Mouse (Mus musculus) macrophage (primary cell): ENCODE results near the gene Gm37240. TPM values are rescaled to one million over a fixed set of nuclear protein-coding genes. Genes with fewer than 3 reads are reported as not detected.

Experiments used
- H3K27ac ChIP-seq: fragments of 350-480 bp; formaldehyde crosslinking; 2 replicates; pipeline ENCODE4 v1.9.0; 2021
- H3K36me3 ChIP-seq: fragments of 350-480 bp; formaldehyde crosslinking; 2 replicates; pipeline ENCODE4 v1.9.0; 2021; ENCODE audit errors: inconsistent target
- H3K4me3 ChIP-seq: fragments of 350-480 bp; formaldehyde crosslinking; 2 replicates; pipeline ENCODE4 v1.9.0; 2021; ENCODE audit errors: inconsistent target
- H3K79me2 ChIP-seq: fragments of 350-480 bp; formaldehyde crosslinking; 2 replicates; pipeline ENCODE4 v1.9.0; 2021; ENCODE audit errors: inconsistent target
- WGBS: methylation state at CpG from one replicate; pipeline ENCODE4 v1.1.7; 2026; ENCODE audit warnings: inconsistent platforms; ENCODE audit not compliant: missing documents; 5-methylcytosine and 5-hydroxymethylcytosine counted together
- polyA plus RNA-seq: library from polyadenylated mRNA; stranded (reverse); fragments of 250-400 nt; gene quantifications from 3 replicates; pipeline ENCODE4 v1.2.4, GENCODE M21; 2018; ENCODE audit warnings: inconsistent platforms

The Gm37240 gene
- polyA plus RNA-seq, 1 experiment from 2014 or later, result not detected

DNA sequence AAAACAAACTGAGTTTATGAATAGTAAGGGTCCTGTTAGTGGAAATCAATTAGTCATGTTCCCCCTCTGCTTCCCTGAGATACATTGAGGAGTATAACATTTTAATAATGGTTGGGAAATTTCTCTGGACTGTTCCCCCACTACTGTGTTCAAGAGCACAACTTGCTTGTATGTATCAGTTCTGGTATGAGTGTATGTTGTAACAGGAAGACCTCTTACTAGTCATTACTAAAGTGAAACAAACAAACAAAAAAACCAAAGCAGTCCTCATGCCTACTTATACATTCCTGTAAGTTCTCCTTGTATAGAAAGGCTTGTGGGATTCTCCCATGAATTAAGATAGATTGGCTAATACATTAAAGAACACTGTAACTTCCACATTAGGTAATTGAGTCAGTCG is 940.9 kb downstream of the Gm37240 start:
- peaks cover 86% of the 10 kb centered on the region for H3K79me2 ChIP-seq
- 95% methylated on average over 1 of the region's 1 CpGs for WGBS
- H3K27ac ChIP-seq, result no peak overlapping the region
- H3K4me3 ChIP-seq, result no peak overlapping the region
- no peaks in the 10 kb centered on the region for H3K36me3 ChIP-seq

DNA sequence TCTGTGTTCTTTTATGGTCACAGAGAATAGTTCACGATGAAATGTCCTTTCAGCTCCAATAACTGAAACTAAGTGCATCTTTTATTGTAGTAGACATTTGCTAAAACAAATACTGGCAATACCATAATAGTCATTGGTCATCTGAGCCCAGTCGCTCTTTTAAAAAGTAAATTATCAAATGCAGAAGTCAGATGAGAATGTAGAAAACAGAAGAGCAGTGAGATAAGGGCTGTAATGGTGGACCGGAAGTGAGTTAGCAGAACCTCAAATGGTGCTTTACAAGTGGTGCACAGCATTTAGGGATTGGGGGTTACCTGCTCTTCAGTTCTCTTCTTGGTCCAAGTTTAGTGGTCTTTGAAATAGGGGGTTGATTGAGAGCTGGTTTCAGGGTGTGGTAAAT is 942.4 kb downstream of the Gm37240 start:
- peaks cover 86% of the 10 kb centered on the region for H3K79me2 ChIP-seq
- H3K4me3 ChIP-seq, result no peak overlapping the region
- no peak overlapping the region for H3K27ac ChIP-seq
- no peaks in the 10 kb centered on the region for H3K36me3 ChIP-seq
- WGBS, result 27% methylated on average over 3 of the region's 3 CpGs

DNA sequence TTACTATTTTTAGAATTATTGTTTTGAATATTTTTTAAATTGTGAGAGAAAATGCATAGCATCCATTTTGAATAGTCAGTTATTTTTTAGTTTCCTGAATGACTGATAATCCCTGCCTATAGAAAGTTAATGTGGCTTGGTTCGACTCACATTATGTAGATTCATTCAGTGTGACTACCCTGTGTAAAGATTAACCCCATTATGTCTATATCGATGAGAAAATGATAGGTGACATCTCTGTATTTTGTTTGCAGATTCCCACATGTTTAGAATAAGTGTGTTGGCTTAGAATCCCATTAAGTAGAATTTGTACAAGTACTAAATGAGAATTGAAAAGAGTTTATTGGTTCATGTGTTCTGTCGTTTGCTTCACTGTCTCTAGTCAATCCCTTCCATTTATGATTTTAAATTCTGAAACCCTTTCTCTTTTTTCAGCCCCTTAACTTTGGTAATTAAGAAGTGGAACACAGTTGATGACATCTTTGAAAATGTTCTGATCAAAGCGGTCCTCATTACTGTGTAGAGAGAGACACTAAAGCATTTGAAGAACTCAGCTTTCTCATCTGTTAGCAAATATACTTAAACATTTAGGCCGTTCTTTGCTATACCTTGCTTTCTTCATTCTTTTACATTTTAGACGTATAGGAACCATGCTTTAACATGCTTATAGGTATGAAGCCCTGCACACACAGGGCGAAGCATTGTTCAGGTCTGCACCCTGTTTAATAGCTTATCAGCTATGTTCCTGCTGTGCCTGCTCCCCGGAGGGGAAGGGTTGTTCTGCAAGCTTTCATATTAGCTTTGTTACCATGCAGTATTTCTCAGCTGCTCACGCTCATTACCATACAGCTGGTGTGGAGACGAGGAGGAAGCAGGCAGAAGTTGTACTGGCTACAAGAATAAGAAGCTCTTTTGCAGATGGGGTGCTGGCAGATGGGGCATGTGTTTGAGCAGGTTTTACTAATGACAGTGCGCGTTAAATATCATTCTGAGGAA is 949.7 kb downstream of the Gm37240 start:
- Histone ChIP-seq H3K36me3 (no peaks in the 10 kb centered on the region), H3K79me2 (peaks cover 62% of the 10 kb centered on the region; the same call in 1 of the 2 replicates), H3K4me3 (no peak overlapping the region), H3K27ac (no peak overlapping the region)
- WGBS, result 70% methylated on average over 12 of the region's 12 CpGs

DNA sequence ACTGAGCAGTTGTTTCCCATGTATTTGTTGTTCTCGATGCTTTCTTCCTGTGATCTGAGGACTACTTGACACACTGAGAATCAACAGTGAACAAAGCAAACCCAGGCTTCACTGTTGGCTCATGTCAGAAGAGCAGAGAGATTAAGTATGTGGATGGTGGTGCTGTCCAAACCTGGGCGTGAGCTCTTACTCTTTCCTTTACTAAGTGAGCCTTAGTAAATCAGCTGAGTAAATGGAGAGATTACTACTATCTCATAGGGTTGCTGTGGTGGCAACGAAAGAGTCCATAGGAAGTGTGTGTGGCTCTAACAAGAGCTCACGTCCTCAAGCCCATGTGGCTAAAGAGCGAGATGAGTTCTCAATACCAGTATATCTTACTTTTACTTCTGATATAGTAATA is 950.4 kb downstream of the Gm37240 start:
- Histone ChIP-seq H3K79me2 (peaks cover 65% of the 10 kb centered on the region; the same call in 1 of the 2 replicates), H3K27ac (no peak overlapping the region)
- 89% methylated on average over 5 of the region's 5 CpGs for WGBS

DNA sequence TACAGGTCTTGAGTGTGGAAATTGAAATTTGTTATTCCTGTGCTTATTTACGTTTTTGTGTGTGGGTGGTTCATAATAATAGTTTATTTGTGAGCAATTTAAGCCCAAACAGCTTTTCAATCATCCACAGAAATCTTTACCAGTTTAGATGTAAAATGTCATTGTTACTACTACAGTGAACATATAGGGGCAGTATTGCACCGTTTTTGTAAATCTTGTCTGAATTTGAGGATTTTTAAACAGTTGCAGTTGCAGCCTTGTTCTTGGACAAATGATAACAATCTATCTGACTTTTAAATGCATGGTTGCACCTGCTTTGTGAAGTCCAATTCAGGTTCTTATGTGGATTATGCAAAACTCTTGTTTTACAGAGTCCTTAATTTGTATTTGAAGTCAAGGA is 951.1 kb downstream of the Gm37240 start:
- Histone ChIP-seq H3K4me3 (no peak overlapping the region), H3K79me2 (peaks cover 66% of the 10 kb centered on the region; the same call in 1 of the 2 replicates), H3K36me3 (no peaks in the 10 kb centered on the region), H3K27ac (no peak overlapping the region)
- WGBS, result 41% methylated on average over 2 of the region's 2 CpGs

More for the DNA sequence above, 950.4 kb downstream of the Gm37240 start:
- no peak overlapping the region for H3K4me3 ChIP-seq
- H3K36me3 ChIP-seq, result no peaks in the 10 kb centered on the region

DNA sequence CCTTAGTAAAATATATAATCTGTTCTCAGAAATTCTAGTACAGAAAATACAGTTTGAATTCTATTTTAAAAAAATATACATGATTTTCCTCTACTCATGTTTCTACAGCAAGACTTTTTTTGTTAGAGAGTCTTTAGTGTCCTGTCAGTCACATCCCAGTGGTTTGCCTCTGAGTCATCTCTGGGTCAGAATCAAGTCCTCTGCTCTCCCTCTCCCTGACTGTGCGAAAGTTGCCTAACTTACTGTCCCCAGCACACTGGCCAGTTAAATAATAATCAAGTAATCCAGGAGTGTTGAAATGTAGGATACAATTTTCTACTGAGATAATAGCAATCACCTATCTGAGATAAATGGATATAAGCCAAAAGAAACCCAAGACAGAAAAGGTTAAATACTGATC is 951.6 kb downstream of the Gm37240 start:
- H3K36me3 ChIP-seq, result no peaks in the 10 kb centered on the region
- no peak overlapping the region for H3K4me3 ChIP-seq
- WGBS, result 75% methylated on average over 1 of the region's 1 CpGs
- peaks cover 63% of the 10 kb centered on the region; the same call in 1 of the 2 replicates for H3K79me2 ChIP-seq
- no peak overlapping the region for H3K27ac ChIP-seq

DNA sequence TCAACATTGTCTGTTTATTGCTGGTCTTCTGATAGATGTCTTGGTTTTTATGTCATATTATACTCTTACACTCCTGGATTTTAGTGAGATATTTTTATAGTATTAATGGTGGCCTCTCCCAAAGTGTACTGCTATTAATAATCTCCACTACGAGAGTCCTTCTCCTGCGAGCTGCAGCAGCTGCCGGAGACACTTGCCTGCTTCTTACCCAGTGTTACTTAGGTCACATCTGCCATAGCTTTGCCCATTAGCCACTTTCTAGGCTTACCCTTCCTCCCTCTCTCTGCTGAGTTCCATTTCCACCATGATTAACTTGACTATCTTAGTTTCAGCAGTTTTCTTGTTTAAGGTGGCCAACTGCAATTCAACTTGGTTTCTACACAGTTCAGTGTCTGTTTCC is 956.6 kb downstream of the Gm37240 start:
- WGBS, result 98% methylated on average over 3 of the region's 3 CpGs
- H3K79me2 ChIP-seq, result peaks cover 77% of the 10 kb centered on the region
- no peak overlapping the region for H3K4me3 ChIP-seq
- no peaks in the 10 kb centered on the region for H3K36me3 ChIP-seq
- H3K27ac ChIP-seq, result no peak overlapping the region

DNA sequence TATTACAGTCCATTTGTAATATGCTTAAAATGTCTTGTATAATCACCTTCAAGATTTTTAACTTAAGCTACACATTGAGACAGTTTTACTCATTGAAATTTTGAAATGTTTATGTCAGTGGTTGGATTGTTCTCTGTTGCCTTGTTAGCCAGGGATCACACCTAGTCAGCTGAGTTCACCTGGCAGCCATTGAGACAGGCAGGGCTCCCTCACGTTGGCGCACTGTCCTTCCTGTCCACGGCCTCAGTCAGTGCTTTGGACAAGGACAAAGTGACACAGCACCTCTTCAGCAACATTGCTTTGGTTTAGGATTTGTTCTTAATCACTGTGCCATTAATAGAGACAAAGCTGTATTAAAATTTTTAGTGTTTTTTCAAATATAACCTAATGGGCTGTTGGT is 958.1 kb downstream of the Gm37240 start:
- H3K79me2 ChIP-seq, result peaks cover 92% of the 10 kb centered on the region
- WGBS, result 81% methylated on average over 3 of the region's 3 CpGs
- no peak overlapping the region for H3K27ac ChIP-seq
- no peak overlapping the region for H3K4me3 ChIP-seq
- H3K36me3 ChIP-seq, result no peaks in the 10 kb centered on the region

DNA sequence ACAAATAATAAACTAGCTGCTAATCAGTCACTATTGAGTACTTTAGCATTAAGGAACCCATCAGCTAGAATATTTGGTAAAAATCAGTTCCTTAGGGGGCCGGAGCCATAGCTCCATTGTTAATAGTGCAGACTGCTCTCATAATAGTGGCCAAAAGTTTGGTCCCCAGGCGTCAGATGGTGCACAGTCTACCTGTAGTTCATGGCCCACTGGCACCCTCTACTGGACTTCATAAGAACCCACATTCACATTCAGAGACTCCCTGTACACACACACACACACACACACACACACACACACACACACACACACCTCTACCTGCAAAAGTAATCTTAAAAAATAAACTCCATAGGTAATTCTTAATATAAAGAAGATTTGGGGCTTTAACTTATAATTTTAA is 959.4 kb downstream of the Gm37240 start:
- Histone ChIP-seq H3K36me3 (no peaks in the 10 kb centered on the region), H3K27ac (no peak overlapping the region), H3K79me2 (peaks cover 93% of the 10 kb centered on the region), H3K4me3 (no peak overlapping the region)
- 95% methylated on average over 2 of the region's 2 CpGs for WGBS

DNA sequence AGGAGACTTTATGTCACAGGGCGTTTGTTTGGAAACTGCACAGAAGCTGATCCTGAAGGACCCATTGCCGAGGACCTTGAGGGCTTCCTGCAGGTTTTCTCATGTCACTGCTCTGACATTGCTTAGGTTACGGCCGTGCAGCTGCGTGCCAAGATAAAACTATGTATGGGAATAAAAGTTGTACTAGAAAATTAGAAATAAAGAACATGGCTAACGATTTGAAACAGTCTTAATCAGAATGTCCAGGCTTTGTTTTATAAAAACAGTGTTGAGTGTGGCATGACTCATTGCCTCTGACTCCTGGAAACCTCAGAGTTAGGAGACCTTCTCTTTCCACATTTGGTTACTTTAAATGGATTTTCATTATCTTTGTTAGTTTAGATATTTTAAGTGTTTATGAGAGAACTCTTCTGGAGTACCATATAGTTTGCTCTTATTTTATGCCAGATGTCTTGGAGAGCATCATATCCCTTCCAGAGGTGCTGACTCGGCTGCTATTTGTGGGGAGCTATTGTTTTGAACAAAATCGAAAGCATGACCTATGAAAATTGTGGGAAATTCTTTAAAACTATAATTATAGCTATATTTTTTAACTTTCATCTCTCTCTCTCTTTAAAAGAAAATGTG is 960.0 kb downstream of the Gm37240 start:
- Histone ChIP-seq H3K36me3 (no peaks in the 10 kb centered on the region), H3K79me2 (peaks cover 93% of the 10 kb centered on the region), H3K27ac (no peak overlapping the region), H3K4me3 (no peak overlapping the region)
- 90% methylated on average over 8 of the region's 8 CpGs for WGBS

DNA sequence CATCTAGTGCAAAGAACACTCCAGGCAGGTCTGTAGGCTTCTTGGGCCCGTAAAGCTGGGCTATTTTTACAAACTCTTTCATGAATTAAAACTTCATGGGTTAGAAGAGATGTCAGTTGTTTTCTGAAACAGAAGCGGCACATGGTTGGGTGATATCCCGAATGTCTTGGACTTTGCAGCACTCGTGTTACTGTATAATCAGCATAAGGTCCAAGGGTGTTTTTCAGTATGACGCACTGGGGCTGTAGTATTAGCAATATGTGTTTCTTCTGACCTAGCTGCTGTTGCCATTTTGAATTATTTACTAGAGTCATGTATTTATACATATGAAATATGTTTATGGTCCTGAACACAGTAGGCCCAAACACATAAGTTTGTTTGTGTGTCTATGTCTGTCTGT is 961.2 kb downstream of the Gm37240 start:
- no peak overlapping the region for H3K4me3 ChIP-seq
- no peak overlapping the region for H3K27ac ChIP-seq
- 96% methylated on average over 5 of the region's 5 CpGs for whole genome bisulfite sequencing
- H3K36me3 ChIP-seq, result no peaks in the 10 kb centered on the region
- H3K79me2 ChIP-seq, result peaks cover 88% of the 10 kb centered on the region

DNA sequence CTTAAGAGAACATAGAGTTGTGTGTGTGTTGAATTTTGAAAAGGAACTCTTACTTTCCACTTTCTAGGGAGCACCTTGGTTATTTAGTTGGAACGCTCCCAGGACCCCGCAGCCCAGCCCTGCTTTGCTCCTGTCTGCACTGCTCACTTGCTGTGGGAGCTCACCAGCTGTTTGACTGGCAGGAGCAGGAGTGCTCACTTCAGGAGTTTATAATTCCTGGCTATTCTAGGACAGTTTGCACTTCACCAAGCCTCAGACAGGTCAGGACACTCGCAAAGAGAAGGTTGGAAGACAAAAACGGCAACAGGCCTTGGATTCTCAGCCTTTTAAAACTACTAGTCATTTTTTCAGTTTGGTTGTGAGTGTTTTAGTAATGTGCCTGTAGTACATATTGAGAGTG is 962.1 kb downstream of the Gm37240 start:
- WGBS, result 96% methylated on average over 4 of the region's 4 CpGs
- peaks cover 90% of the 10 kb centered on the region for H3K79me2 ChIP-seq
- H3K4me3 ChIP-seq, result no peak overlapping the region
- no peaks in the 10 kb centered on the region for H3K36me3 ChIP-seq
- no peak overlapping the region for H3K27ac ChIP-seq

DNA sequence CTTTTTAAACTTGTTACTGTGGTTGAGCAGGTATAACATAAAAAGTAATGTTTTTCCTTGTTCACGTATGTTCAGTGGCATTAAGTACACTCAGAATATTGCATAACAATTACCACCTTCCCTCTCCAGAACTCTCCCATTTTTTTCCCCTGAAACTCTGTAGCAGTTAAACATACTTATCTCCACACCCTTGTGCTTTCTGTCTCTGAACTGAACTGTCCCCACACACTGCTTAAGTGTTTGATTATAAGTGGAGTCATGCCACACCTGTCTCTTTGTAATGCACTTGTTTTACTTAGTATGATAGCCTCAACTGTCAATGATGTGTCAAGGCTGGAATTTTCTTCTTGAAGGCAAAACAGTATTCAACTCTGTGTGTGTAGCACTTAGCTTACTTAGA is 963.6 kb downstream of the Gm37240 start:
- H3K79me2 ChIP-seq, result peaks cover 90% of the 10 kb centered on the region
- no peak overlapping the region for H3K27ac ChIP-seq
- H3K36me3 ChIP-seq, result no peaks in the 10 kb centered on the region
- 50% methylated on average over 1 of the region's 1 CpGs for WGBS
- H3K4me3 ChIP-seq, result no peak overlapping the region

DNA sequence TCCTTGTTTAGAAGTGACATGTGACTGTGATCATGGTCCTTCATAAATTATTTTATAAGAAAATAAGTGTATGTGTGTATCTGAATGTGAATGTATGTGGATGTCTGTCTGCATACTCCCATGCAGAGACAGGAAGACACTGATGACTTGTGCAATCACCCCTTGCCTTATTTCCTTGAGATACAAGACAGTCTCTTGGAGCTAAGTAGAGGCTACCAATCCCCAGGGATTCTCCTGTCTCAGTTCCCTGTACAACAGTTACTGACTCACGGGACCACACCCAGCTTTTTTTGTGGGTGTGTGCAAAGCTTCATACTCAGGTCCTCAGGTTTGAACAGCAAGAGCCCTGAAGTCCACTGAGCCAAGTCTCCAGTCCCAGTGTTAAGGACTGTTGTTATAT is 964.1 kb downstream of the Gm37240 start:
- no peaks in the 10 kb centered on the region for H3K36me3 ChIP-seq
- H3K79me2 ChIP-seq, result peaks cover 89% of the 10 kb centered on the region
- no peak overlapping the region for H3K4me3 ChIP-seq
- no peak overlapping the region for H3K27ac ChIP-seq
- WGBS, result 54% methylated on average over 1 of the region's 1 CpGs
